ENCODE assay signal across 9 mouse cellular contexts in the genomic region with DNA sequence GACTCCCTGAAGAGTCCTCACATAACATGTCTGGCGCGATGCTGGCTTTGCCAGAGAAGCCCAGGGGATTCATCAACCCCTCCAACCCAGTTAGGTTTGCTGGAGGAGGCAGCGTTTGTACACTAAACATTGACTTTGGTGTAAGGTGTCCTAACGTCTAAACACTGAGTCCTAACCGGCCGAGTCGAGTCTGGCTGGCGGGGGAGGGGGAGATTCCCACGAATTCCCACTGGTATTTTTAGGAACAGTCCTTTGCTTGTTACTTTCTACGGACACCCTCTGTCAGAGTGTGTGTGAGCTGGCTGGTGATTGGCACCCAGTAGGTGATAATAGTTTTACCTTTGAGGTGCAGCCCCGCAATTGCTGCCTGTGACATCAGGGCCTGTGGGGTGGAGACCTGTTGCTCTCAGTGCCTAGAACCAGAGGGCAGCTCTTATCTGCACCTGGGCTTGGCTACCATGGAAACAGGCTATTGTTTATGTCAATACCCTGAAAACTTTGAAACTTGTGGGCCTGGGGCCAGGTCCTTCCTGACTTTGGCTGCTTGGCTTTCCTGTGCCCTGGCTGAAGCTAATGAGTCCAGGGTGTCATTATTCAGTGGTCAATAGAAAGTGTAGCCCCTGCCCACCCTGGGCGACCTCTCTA. TPM values are rescaled to one million over a fixed set of nuclear protein-coding genes. Genes with fewer than 3 reads are reported as not detected.
A peak's percentile ranks its signal among the peaks of the same experiment; 100 is the strongest.
DNase-seq lines count a peak whose midpoint lies in the region; ATAC-seq and TF ChIP-seq lines count a peak whose summit lies in the region.
"Had no signal": no experiment of that assay in that cellular context is flagged by ENCODE, and none has a peak within 500 bp of the region (broad histone marks: within the 10 kb centered on the region; RNA-seq: fewer than 3 reads in every experiment).

No protein-coding gene starts in this region.

- H3K4me2 ChIP-seq in limb, embryonic 14.5 days (replicated peaks; ENCODE audit: low read depth, low read length, severe bottlenecking) = no peak overlapping the region
- no peak overlapping the region for H3K4me2 ChIP-seq in neural tube, embryonic 14.5 days (ENCODE audit: low read depth, low read length)

- H3K36me3 ChIP-seq in limb, embryonic 14.5 days (ENCODE audit: control insufficient read depth, insufficient read depth, low read length) = peaks cover 43% of the 10 kb centered on the region
- H3K36me3 ChIP-seq in neural tube, embryonic 14.5 days (ENCODE audit: control insufficient read depth, insufficient read depth, low read length) = peaks cover 15% of the 10 kb centered on the region

- H3K4me3 ChIP-seq in brown adipose tissue, adult 24 weeks (ENCODE audit: insufficient read depth, low read depth, low read length) = no peak overlapping the region
- H3K4me3 ChIP-seq in limb, embryonic 14.5 days (replicated peaks; ENCODE audit: low read length) = no peak overlapping the region
- no peak overlapping the region for H3K4me3 ChIP-seq in neural tube, embryonic 14.5 days (ENCODE audit: low read depth, low read length)

- H3K9me3 ChIP-seq in limb, embryonic 14.5 days (ENCODE audit: control insufficient read depth, low read length) = no peaks in the 10 kb centered on the region
- H3K9me3 ChIP-seq in neural tube, embryonic 14.5 days (ENCODE audit: control insufficient read depth, low read length) = no peaks in the 10 kb centered on the region

- intact Hi-C loops in heart, postnatal 14 days (cut with DNase I) = loop anchor here (5.0 kb wide), 1 partner anchor 135 kb away; the partner anchor contains the start of gene Flnb

- no peaks in the 10 kb centered on the region for H3K27me3 ChIP-seq in limb, embryonic 14.5 days (ENCODE audit: control insufficient read depth, insufficient read depth, low read length)
- no peaks in the 10 kb centered on the region for H3K27me3 ChIP-seq in neural tube, embryonic 14.5 days (ENCODE audit: control insufficient read depth, insufficient read depth, low read length)

- peaks cover 9% of the 10 kb centered on the region for H3K4me1 ChIP-seq in brown adipose tissue, adult 24 weeks (ENCODE audit: control insufficient read depth, insufficient read depth, insufficient read length, low read length)
- H3K4me1 ChIP-seq in limb, embryonic 14.5 days (ENCODE audit: control insufficient read depth, insufficient read depth, low read length) = peaks cover 13% of the 10 kb centered on the region
- no peaks in the 10 kb centered on the region for H3K4me1 ChIP-seq in neural tube, embryonic 14.5 days (ENCODE audit: control insufficient read depth, insufficient read depth, low read length)

- H3K27ac ChIP-seq in brown adipose tissue, adult 24 weeks (replicated peaks; ENCODE audit: low read depth, low read length) = peak overlapping the region; percentile 70
- H3K27ac ChIP-seq in limb, embryonic 14.5 days (replicated peaks; ENCODE audit: low read depth, low read length) = 0 out of 2 replicates have a peak overlapping the region, but pooled peaks have one; percentile 21
- no peak overlapping the region for H3K27ac ChIP-seq in neural tube, embryonic 14.5 days (ENCODE audit: low read depth, low read length)
- H3K27ac ChIP-seq: macrophage had no signal

- peak; percentile 57 for DNase-seq in adrenal gland, postnatal 14 days
- DNase-seq in adrenal gland, adult 8-10 months = no peak
- DNase-seq in heart, postnatal 14 days = peak; percentile 57 to 66
- DNase-seq in limb, embryonic 14.5 days (ENCODE audit: low spot score) = no peak

- WGBS in limb, embryonic 14.5 days = 23% methylated on average over 12 of the region's 12 CpGs
- 41% methylated on average over 12 of the region's 12 CpGs for WGBS in neural tube, embryonic 14.5 days

- no peak for TF ChIP-seq POLR2A in limb, embryonic 14.5 days (IDR thresholded peaks at IDR 0.05; ENCODE audit: borderline replicate concordance, extremely low read depth, insufficient read depth, insufficient read length)

- H3K9ac ChIP-seq in limb, embryonic 14.5 days (ENCODE audit: low read depth, low read length, severe bottlenecking) = no peak overlapping the region
- no peak overlapping the region for H3K9ac ChIP-seq in neural tube, embryonic 14.5 days (replicated peaks; ENCODE audit: low read depth, low read length)

- peak; percentile 10; the same call in 1 of the 2 replicates for ATAC-seq in limb, embryonic 14.5 days (ENCODE audit: low FRiP score, low read depth)
- peak; percentile 16; the same call in 1 of the 2 replicates for ATAC-seq in neural tube, embryonic 14.5 days (ENCODE audit: low read depth)
- no peak for ATAC-seq in monocyte, adult 5-6 weeks (replicated peaks; ENCODE audit: insufficient number of reproducible peaks, low FRiP score, low TSS enrichment, poor library complexity, severe bottlenecking)
- ATAC-seq in granulocyte monocyte progenitor cell, adult 5-6 weeks (replicated peaks; ENCODE audit: poor library complexity, severe bottlenecking) = no peak

RNA-seq across cellular contexts. Expression of gene Gm45521, which starts 4.4 kb away (rescaled TPM):
- not detected in 2 replicates for total RNA-seq in adrenal gland, postnatal 14 days (2021)
- not detected for total RNA-seq in adrenal gland, adult 8-10 months (2022)
- not detected in 2 replicates for polyA plus RNA-seq in brown adipose tissue, adult 24 weeks (2012; ENCODE audit: insufficient read depth, insufficient read length, missing spikeins)
- total RNA-seq in heart, postnatal 14 days (2021) = not detected
- polyA plus RNA-seq in limb, embryonic 14.5 days (2012; rRNA removed) = not detected in 2 replicates
- polyA plus RNA-seq in limb, embryonic 14.5 days (2014; fragmentation: Nextera tagmentation; extraction: Ambion mirVana) = not detected in 2 replicates
- not detected in 2 replicates for polyA plus RNA-seq in neural tube, embryonic 14.5 days (2014; fragmentation: Nextera tagmentation; extraction: Ambion mirVana)
- total RNA-seq in monocyte, adult 5-6 weeks (2017) = not detected in 3 replicates
- not detected in 2 replicates for total RNA-seq in granulocyte monocyte progenitor cell, adult 5-6 weeks (2014; fragmentation: Nextera tagmentation)
- not detected in 2 replicates for total RNA-seq in granulocyte monocyte progenitor cell, adult 5-6 weeks (2017)
- polyA plus RNA-seq: macrophage had no signal

RNA-seq across cellular contexts. Expression of gene Dnase1l3, which starts 41.6 kb away (rescaled TPM):
- total RNA-seq in adrenal gland, postnatal 14 days (2021) = 2.6 and 3.9 TPM in 2 replicates
- total RNA-seq in adrenal gland, adult 8-10 months (2022) = under 1 TPM; 0.37 to 0.78 (median 0.55) TPM
- not detected in 2 replicates for polyA plus RNA-seq in brown adipose tissue, adult 24 weeks (2012; ENCODE audit: insufficient read depth, insufficient read length, missing spikeins)
- under 1 TPM in 1 of 2 experiments, not detected in 1; 0.27 TPM for total RNA-seq in heart, postnatal 14 days (2021)
- polyA plus RNA-seq in limb, embryonic 14.5 days (2012; rRNA removed) = 0.11 and 0.13 TPM in 2 replicates
- polyA plus RNA-seq in limb, embryonic 14.5 days (2014; fragmentation: Nextera tagmentation; extraction: Ambion mirVana) = 0.36 and 0.92 TPM in 2 replicates
- polyA plus RNA-seq in neural tube, embryonic 14.5 days (2014; fragmentation: Nextera tagmentation; extraction: Ambion mirVana) = 0.06 and 0.11 TPM in 2 replicates
- total RNA-seq in monocyte, adult 5-6 weeks (2017) = 0.58 to 4.0 TPM (median 0.64 TPM) in 3 replicates
- total RNA-seq in granulocyte monocyte progenitor cell, adult 5-6 weeks (2014; fragmentation: Nextera tagmentation) = 0.15 TPM in 1 of 2 replicates, not detected in the other
- total RNA-seq in granulocyte monocyte progenitor cell, adult 5-6 weeks (2017) = not detected in 2 replicates

RNA-seq across cellular contexts. Expression of gene Abhd6, which starts 50.0 kb away (rescaled TPM):
- 41.8 and 45.9 TPM in 2 replicates for total RNA-seq in adrenal gland, postnatal 14 days (2021)
- total RNA-seq in adrenal gland, adult 8-10 months (2022) = 100 to 1,000 TPM in 2 of 4 experiments, 10 to 100 TPM in 2; 87.1 to 147 (median 102) TPM
- polyA plus RNA-seq in brown adipose tissue, adult 24 weeks (2012; ENCODE audit: insufficient read depth, insufficient read length, missing spikeins) = 40.4 and 42.1 TPM in 2 replicates
- total RNA-seq in heart, postnatal 14 days (2021) = 1 to 10 TPM; 7.6 to 8.8 TPM
- 11.2 and 11.6 TPM in 2 replicates for polyA plus RNA-seq in limb, embryonic 14.5 days (2012; rRNA removed)
- 19.6 and 21.8 TPM in 2 replicates for polyA plus RNA-seq in limb, embryonic 14.5 days (2014; fragmentation: Nextera tagmentation; extraction: Ambion mirVana)
- polyA plus RNA-seq in neural tube, embryonic 14.5 days (2014; fragmentation: Nextera tagmentation; extraction: Ambion mirVana) = 32.4 and 35.3 TPM in 2 replicates
- 0.64 to 1.9 TPM (median 0.78 TPM) in 3 replicates for total RNA-seq in monocyte, adult 5-6 weeks (2017)
- total RNA-seq in granulocyte monocyte progenitor cell, adult 5-6 weeks (2014; fragmentation: Nextera tagmentation) = not detected in 2 replicates
- total RNA-seq in granulocyte monocyte progenitor cell, adult 5-6 weeks (2017) = 1.5 TPM in 1 of 2 replicates, not detected in the other

Comparison
In these comparisons a context has a peak if more than half of its experiments do, and no peak if none do; other contexts are left out.
1. DNase-seq: peak in adrenal gland, postnatal 14 days (single experiment) and heart, postnatal 14 days (2 of 2); none in adrenal gland, adult 8-10 months (single experiment) and limb, embryonic 14.5 days (single experiment).
2. ATAC-seq: peak in limb, embryonic 14.5 days (single experiment) and neural tube, embryonic 14.5 days (single experiment); none in monocyte, adult 5-6 weeks (single experiment) and granulocyte monocyte progenitor cell, adult 5-6 weeks (single experiment).